Mouse (Mus musculus) neural tube, postnatal 0 days (tissue): ENCODE results near the gene Aacs. TPM values are rescaled to one million over a fixed set of nuclear protein-coding genes. Genes with fewer than 3 reads are reported as not detected.

Experiments used
- microRNA-seq: library from miRNA; unstranded; fragments of <30 nt; microRNA quantifications from one replicate; pipeline ENCODE4, GENCODE M21; 2016
- polyA plus RNA-seq: library from polyadenylated mRNA; unstranded; fragments of >200 nt; fragmentation: Nextera tagmentation; extraction: Ambion mirVana; gene quantifications from 2 replicates; pipeline ENCODE4 v1.2.1, GENCODE M21; 2015

Gene Aacs
- 72.9 and 78.5 TPM in 2 replicates for polyA plus RNA-seq

DNA sequence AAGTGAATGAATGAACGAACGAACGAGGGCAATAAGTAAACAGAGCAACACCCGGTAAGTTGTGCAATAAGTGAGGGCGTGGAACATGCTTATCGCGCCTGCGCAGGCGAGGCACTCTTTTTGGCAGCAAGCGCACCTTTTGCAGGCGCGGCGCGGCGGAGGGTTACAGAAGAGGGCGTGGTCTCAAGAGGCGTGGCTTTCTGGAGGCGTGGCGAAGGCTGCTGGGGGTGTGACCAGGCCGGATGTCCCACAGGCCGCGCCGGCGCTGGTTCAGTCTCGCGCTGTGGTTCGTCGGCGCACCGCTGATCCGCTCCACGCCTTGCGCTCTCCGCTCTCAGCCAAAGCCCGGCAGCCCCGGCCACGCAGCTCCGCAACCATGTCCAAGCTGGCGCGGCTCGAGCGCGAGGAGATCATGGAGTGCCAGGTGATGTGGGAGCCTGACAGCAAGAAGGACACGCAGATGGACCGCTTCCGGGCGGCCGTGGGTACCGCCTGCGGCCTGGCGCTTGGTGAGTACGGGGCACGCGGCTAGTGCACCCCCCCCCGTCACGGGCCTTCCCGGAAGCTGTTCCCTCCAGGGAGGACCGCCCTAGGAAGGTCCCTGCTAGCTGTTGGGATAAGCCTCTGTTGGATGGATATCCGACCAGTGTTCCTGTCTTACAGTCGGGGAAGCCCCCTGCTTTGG lies at the start of gene Aacs:
Gene Aacs (plus strand): TSS at position 214 of the 685 bp plus-strand sequence.

GRCm38 (mm10) chr5:125433793-125434337 lies 41.7 kb upstream of the Aacs start, which contains the start of gene Dhx37:
Gene Dhx37 (minus strand): TSS chr5:125434121.

DNA sequence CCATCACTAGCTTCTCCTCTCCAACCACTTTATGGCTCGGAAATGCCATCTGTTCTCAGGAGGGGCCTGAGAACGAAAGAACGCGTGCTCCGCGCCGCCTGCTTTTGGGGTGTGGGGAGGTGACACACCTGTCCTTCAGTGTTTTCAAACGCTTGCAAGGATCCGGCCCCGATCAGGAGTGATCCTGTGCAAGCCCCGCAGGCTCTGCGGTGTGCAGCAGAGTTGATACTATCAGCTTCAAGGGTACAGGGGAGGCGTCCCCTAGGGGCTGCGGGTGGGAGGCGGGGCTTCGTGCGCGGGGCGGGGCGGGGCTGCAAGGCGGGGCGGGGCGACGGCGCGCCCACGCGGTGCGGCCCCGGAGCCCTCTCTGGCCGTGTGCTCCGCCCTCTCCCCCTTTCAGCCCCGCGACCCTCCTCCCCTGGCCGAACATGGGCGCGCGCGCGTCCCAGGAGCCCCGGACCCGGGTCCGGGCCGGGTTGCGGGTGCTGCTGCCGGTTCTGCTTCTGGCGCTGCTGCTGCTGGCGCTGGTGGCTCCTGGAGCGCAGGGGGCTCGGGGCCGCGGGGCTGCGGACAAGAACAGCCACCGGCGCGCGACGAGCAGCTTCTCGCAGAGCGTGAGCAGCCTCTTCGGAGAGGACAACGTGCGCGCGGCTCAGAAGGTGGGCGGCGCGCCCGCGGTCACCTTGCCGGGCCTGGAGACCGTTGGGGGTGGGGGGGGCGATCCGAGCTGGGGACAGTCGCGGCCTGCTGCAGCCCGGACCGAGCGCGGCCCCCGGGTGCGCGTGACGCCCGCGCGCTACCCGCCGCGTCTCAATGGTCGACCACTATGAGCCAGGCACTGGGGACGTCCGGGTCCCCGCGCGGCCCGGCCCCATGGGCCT lies 34.1 kb upstream of the Aacs start, which contains the start of gene Bri3bp:
Gene Bri3bp (plus strand): TSS at position 335 of the 881 bp plus-strand sequence.

GRCm38 (mm10) chr5:125531634-125532033 lies 56.0 kb downstream of the Aacs start, which contains the start of gene Tmem132b:
Gene Tmem132b (plus strand): TSS chr5:125531774.

Small RNAs within 50 kb of the gene (microRNA-seq; reads per million reads assigned to microRNA genes)
- gene Gm27551, result not detected

Other genes with a start within 250 kb of the Aacs start
- 53.1 and 56.3 TPM in 2 replicates for gene Scarb1, start 134.7 kb upstream of the Aacs start, polyA plus RNA-seq
- 0.75 and 0.79 TPM in 2 replicates for gene Gm10382, start 86.5 kb upstream of the Aacs start, polyA plus RNA-seq
- gene Ubc, start 85.6 kb upstream of the Aacs start, polyA plus RNA-seq, result 1,058 and 1,169 TPM in 2 replicates
- 6.6 and 7.3 TPM in 2 replicates for gene Dhx37, start 41.7 kb upstream of the Aacs start, polyA plus RNA-seq
- 39.6 and 41.5 TPM in 2 replicates for gene Bri3bp, start 34.2 kb upstream of the Aacs start, polyA plus RNA-seq
- gene Tmem132b, start 56.0 kb downstream of the Aacs start, polyA plus RNA-seq, result 7.7 and 7.8 TPM in 2 replicates